Mouse (Mus musculus): ENCODE results near the gene Fmn2.

DNA sequence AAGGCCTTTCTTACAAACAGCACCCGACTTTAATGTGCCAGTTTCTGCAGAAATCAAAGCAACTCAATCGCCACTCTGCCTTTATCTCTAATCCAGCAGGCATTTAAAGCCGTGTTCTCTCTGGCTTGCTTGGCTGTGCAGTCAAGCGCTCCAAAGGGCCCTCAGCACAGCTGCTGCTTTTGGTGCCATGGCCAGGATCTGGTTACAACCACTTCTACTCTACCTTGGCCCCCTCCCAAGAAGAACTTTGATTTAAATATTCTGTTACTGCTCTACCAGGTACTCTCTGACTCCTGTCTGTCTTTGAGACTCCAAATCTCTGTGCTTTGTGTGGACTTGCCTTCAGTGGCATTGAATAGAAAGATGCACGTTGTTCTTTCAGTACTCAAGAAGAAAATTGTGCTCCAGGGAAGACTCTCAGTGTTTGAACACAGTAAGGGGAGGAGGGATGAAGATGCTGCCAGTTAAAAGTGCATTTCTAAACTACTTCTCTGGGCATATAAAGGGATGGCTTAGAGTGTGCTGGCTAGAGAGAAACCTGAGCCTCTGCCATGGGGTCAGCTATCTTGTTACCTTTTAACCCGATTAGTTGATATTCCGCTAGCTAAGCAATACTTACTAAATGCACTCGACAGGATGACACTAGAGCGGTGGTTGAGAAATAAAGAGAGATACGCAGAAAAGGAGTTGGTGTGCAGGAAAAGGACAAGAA, 358.9 kb downstream of the Fmn2 start:
- TF ChIP-seq CTCF (IDR thresholded peaks at IDR 0.05; ENCODE audit: low read depth, low read length) (no peak), POLR2AphosphoS5 (IDR thresholded peaks at IDR 0.05; ENCODE audit: insufficient replicate concordance, low read depth, low read length) (no peak), GATA2 (IDR thresholded peaks at IDR 0.05; ENCODE audit: borderline replicate concordance, low read depth, low read length) (no peak)
